Comparison of ENCODE assay signal across 8 mouse cellular contexts in genomic region chr8:106927247-106927646, GRCm38 (mm10). TPM values are rescaled to one million over a fixed set of nuclear protein-coding genes. Genes with fewer than 3 reads are reported as not detected.
DNase-seq lines count a peak whose midpoint lies in the region; ATAC-seq lines count a peak whose summit lies in the region.

No protein-coding gene starts in this region.

- no peaks in the 10 kb centered on the region for H3K9me3 ChIP-seq in liver, embryonic 12.5 days (replicated peaks)

- H3K27ac ChIP-seq in liver, embryonic 12.5 days: no peak overlapping the region

- H3K27me3 ChIP-seq in liver, embryonic 12.5 days (replicated peaks): peaks cover under 1% of the 10 kb centered on the region; the same call in 1 of the 2 replicates

- peaks cover 1% of the 10 kb centered on the region; the same call in 1 of the 2 replicates for H3K4me1 ChIP-seq in liver, embryonic 12.5 days

- WGBS in liver, embryonic 12.5 days (ENCODE audit: insufficient replicate concordance): 42% methylated on average over 4 of the region's 4 CpGs

- no peak for DNase-seq in cerebellum, adult 11-12 months
- DNase-seq in spleen, postnatal 36 days (ENCODE audit: low spot score in 2 of 2): peak; percentile 11 to 29
- DNase-seq in spleen, postnatal 14 days (ENCODE audit: low spot score in 2 of 2): no peak
- DNase-seq in thymus, postnatal 25 days: peak; percentile 31
- DNase-seq in urinary bladder, adult 2 months (ENCODE audit: low spot score): no peak
- no peak for DNase-seq in gastrocnemius, postnatal 4 days (ENCODE audit: low spot score in 2 of 2)

- no peak overlapping the region for H3K9ac ChIP-seq in liver, embryonic 12.5 days

- H3K4me2 ChIP-seq in liver, embryonic 12.5 days: no peak overlapping the region

- 0 out of 2 replicates have a peak, but pooled peaks have one; percentile 36 for ATAC-seq in cerebellum, adult (ENCODE audit: insufficient number of reproducible peaks, low FRiP score, low TSS enrichment)
- 0 out of 2 replicates have a peak, but pooled peaks have one; percentile 37 for ATAC-seq in liver, embryonic 12.5 days

- H3K4me3 ChIP-seq in liver, embryonic 12.5 days: no peak overlapping the region

- peaks cover 14% of the 10 kb centered on the region for H3K36me3 ChIP-seq in liver, embryonic 12.5 days

RNA-seq across cellular contexts. Expression of gene Sntb2, which starts 8.3 kb away (rescaled TPM):
- polyA plus RNA-seq in liver, embryonic 12.5 days (2016; fragmentation: Nextera tagmentation; extraction: Ambion mirVana): 3.5 and 4.1 TPM in 2 replicates
- polyA plus RNA-seq in urinary bladder, adult 2 months (2012; rRNA removed): 26.8 and 28.9 TPM in 2 replicates
- 10 to 100 TPM; 32.7 to 38.7 TPM for total RNA-seq in gastrocnemius, postnatal 4 days (2021)

RNA-seq across cellular contexts. Expression of gene Utp4, which starts 33.8 kb away (rescaled TPM):
- 69.5 and 73.2 TPM in 2 replicates for polyA plus RNA-seq in liver, embryonic 12.5 days (2016; fragmentation: Nextera tagmentation; extraction: Ambion mirVana)
- polyA plus RNA-seq in urinary bladder, adult 2 months (2012; rRNA removed): 24.7 and 30.2 TPM in 2 replicates
- 10 to 100 TPM; 20.5 to 25.4 TPM for total RNA-seq in gastrocnemius, postnatal 4 days (2021)

RNA-seq across cellular contexts. Expression of gene Has3, which starts 57.2 kb away (rescaled TPM):
- 0.04 TPM in 2 replicates for polyA plus RNA-seq in liver, embryonic 12.5 days (2016; fragmentation: Nextera tagmentation; extraction: Ambion mirVana)
- 3.1 TPM in 2 replicates for polyA plus RNA-seq in urinary bladder, adult 2 months (2012; rRNA removed)
- total RNA-seq in gastrocnemius, postnatal 4 days (2021): 1 to 10 TPM; 2.4 to 2.5 TPM

Comparison
In these comparisons a context has a peak if more than half of its experiments do, and no peak if none do; other contexts are left out.
1. DNase-seq: peak in spleen, postnatal 36 days (2 of 2) and thymus, postnatal 25 days (single experiment); none in cerebellum, adult 11-12 months (single experiment), spleen, postnatal 14 days (0 of 2), urinary bladder, adult 2 months (single experiment) and gastrocnemius, postnatal 4 days (0 of 2).